Mouse (Mus musculus) heart, embryonic 12.5 days (tissue): Measurements from ENCODE around the gene Trim5. TPM values are rescaled to one million over a fixed set of nuclear protein-coding genes. Genes with fewer than 3 reads are reported as not detected.
"Not testable (repeated sequence)": the region's sequence is repeated elsewhere in the genome, so short reads cannot be mapped to it uniquely, and the experiment has no call there.

Source experiments
- ATAC-seq: fragments of 200-750 bp; cut with Nextera tagmentation; 2 replicates; pipeline ENCODE4 v1.8.0; 2017; ENCODE audit warnings: moderate TSS enrichment, moderate library complexity; ENCODE audit not compliant: insufficient number of reproducible peaks, low FRiP score
- H3K27ac ChIP-seq: fragments of 300-500 bp; sonication (generic); 2 replicates; pipeline ENCODE4 v1.5.1; 2016; ENCODE audit warnings: mild to moderate bottlenecking, moderate library complexity; ENCODE audit not compliant: poor library complexity, severe bottlenecking
- H3K27me3 ChIP-seq: fragments of 300-500 bp; sonication (generic); replicated peaks from 2 replicates; pipeline ENCODE4 v1.6.1; 2016; ENCODE audit warnings: mild to moderate bottlenecking, moderate library complexity
- H3K36me3 ChIP-seq: fragments of 300-500 bp; sonication (generic); 2 replicates; pipeline ENCODE4 v1.6.1; 2016; ENCODE audit warnings: mild to moderate bottlenecking, moderate library complexity
- H3K4me1 ChIP-seq: fragments of 300-500 bp; sonication (generic); replicated peaks from 2 replicates; pipeline ENCODE4 v1.6.1; 2016; ENCODE audit warnings: mild to moderate bottlenecking
- H3K4me2 ChIP-seq: fragments of 300-500 bp; sonication (generic); 2 replicates; pipeline ENCODE4 v1.6.1; 2016; ENCODE audit warnings: mild to moderate bottlenecking, moderate library complexity
- H3K4me3 ChIP-seq: fragments of 300-500 bp; sonication (generic); 2 replicates; pipeline ENCODE4 v1.5.1; 2016; ENCODE audit warnings: mild to moderate bottlenecking
- H3K9ac ChIP-seq: fragments of 300-500 bp; sonication (generic); 2 replicates; pipeline ENCODE4 v1.6.1; 2016; ENCODE audit warnings: mild to moderate bottlenecking, moderate library complexity
- H3K9me3 ChIP-seq: fragments of 300-500 bp; sonication (generic); replicated peaks from 2 replicates; pipeline ENCODE4 v1.6.1; 2016; ENCODE audit warnings: mild to moderate bottlenecking, moderate library complexity
- WGBS: fragments of 180-500 bp; shearing (Covaris S2); methylation state at CpG from one replicate; pipeline ENCODE4 v1.1.7; 2016; 5-methylcytosine and 5-hydroxymethylcytosine counted together
- polyA plus RNA-seq: library from polyadenylated mRNA; unstranded; fragments of >200 nt; fragmentation: Nextera tagmentation; extraction: Ambion mirVana; gene quantifications from 2 replicates; pipeline ENCODE4 v1.2.1, GENCODE M21; 2016

The Trim5 gene
- polyA plus RNA-seq, 1 experiment from 2014 or later, result 0.64 TPM

DNA sequence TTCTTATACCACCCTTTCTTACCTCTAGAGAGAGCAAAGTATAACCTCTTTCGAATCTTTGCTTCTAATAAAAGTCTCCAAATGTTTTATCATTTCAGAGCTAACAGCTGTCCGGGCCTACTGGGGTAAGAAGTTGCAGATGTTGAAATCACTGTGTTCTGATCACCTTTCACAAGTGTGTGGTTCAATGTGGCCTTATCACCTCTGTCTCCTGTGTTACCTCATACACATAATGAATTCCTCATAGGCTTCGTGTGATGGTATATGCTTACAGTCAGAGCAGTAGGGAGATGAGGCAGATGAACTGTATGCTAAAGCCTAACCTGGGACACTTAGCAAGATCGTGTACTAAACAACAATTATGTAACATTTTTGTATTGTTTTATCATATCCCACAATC, 27.5 kb downstream of the Trim5 start:
- not testable (repeated sequence) for H3K27me3 ChIP-seq, H3K9ac ChIP-seq, ATAC-seq, H3K36me3 ChIP-seq, H3K4me2 ChIP-seq, H3K9me3 ChIP-seq, H3K4me3 ChIP-seq, H3K4me1 ChIP-seq, H3K27ac ChIP-seq
- WGBS, result 82% methylated on average over 4 of the region's 4 CpGs

DNA sequence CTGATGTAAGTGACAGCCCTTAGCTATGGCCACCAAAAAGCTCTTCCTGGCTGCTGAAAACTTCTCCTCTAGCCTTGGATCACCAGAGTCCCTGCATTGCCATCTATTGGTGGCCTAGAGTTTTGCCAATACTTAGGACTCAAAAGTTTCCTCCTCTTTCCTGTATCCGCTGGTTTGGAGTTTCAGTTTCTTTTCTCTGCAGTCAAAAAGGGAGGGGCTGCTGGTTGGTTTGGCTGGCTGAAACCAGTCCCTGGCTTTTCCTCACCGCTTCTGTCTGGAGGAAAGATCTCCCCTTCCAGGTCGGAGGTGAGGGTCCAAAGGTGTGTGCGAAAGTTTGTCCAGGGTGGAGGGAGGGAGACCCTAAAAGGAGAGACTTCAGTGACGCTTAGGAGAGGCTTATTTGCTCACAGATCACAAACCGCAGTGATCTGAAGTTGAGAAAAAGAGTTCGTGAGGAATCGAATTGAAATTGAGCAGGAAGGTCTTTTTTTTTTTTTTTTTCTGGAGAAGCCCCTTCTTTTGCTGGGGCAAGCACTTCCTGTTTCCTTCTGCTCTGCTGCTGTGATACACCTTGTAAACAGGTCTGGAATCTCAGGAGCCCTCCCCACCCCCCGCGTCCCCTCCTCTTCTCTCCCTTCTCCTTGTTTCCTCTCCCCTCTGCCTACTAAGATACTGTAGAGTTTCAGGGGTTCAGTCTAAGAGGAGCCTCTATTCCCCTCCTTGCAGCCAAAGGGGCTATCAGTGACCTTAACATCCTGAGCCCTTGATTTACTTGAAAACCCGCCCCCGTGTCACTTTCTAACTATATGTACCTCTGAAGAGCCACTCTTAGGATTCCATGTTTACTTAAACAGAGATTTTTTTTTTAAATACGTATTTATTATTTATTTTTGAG, 43.4 kb downstream of the Trim5 start, which contains the start of gene Trim34a:
Trim34a (plus strand) TSS at position 171 of the 895 bp plus-strand sequence.
- Histone ChIP-seq H3K27me3 (no peaks in the 10 kb centered on the region), H3K27ac (no peak within 1 kb of the TSS)

DNA sequence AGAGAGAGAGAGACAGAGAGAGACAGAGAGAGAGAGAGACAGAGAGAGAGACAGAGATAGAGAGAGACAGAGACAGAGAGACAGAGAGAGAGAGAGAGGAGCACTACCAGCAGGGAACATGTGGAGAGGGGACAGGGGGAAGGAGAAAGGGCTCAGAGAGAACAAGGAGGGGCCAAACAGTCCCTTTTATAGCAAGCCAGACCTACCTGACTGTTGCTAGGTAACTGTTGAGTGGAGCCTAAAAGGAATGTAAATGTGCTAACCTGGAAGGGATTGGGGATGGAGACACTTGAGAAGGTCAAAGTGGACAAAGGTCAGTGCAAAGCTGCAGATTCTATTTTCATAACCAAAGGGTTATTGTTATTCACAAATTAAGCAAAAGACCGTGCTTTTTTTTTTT, 44.3 kb downstream of the Trim5 start:
- Histone ChIP-seq H3K4me2 (no peak overlapping the region), H3K9ac (no peak overlapping the region), H3K27ac (no peak overlapping the region), H3K36me3 (no peaks in the 10 kb centered on the region), H3K27me3 (no peaks in the 10 kb centered on the region), H3K4me1 (no peaks in the 10 kb centered on the region), H3K9me3 (no peaks in the 10 kb centered on the region), H3K4me3 (no peak overlapping the region)
- 50% methylated on average over 1 of the region's 1 CpGs for WGBS
- ATAC-seq, result no peak

More for the DNA sequence above, 43.4 kb downstream of the Trim5 start, which contains the start of gene Trim34a:
- no peaks in the 10 kb centered on the region for H3K36me3 ChIP-seq
- no peaks in the 10 kb centered on the region for H3K4me1 ChIP-seq
- WGBS, result 5% methylated on average over 13 of the region's 13 CpGs
- peak within 1 kb of the TSS; percentile 69 for H3K4me3 ChIP-seq
- H3K9ac ChIP-seq, result peak within 1 kb of the TSS; percentile 80
- H3K4me2 ChIP-seq, result peak within 1 kb of the TSS; percentile 80
- ATAC-seq, result peak; percentile 84
- H3K9me3 ChIP-seq, result no peaks in the 10 kb centered on the region

DNA sequence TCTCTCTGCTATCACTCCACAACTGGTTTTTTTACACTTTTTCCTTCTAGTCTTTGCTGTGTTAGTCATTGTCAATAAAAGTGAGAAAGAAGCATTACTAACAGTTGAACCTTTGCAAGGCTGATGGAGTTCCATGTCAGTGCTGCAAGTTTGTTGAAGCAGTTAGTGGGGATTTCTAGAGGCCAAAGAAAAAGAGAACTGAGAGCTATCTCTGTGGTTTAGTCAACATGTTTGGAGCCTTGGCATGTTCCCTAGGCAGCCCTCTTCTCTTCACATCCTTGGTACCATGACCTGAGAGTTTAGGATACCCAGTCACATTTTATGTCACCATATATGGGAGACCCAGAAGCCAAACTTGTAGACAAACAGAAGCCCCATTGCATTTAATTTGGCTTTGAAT, 47.0 kb downstream of the Trim5 start:
- Histone ChIP-seq H3K27ac (no peak overlapping the region), H3K4me3 (no peak overlapping the region), H3K9ac (no peak overlapping the region), H3K4me2 (no peak overlapping the region), H3K4me1 (no peaks in the 10 kb centered on the region), H3K9me3 (no peaks in the 10 kb centered on the region), H3K36me3 (no peaks in the 10 kb centered on the region), H3K27me3 (no peaks in the 10 kb centered on the region)
- no peak for ATAC-seq

DNA sequence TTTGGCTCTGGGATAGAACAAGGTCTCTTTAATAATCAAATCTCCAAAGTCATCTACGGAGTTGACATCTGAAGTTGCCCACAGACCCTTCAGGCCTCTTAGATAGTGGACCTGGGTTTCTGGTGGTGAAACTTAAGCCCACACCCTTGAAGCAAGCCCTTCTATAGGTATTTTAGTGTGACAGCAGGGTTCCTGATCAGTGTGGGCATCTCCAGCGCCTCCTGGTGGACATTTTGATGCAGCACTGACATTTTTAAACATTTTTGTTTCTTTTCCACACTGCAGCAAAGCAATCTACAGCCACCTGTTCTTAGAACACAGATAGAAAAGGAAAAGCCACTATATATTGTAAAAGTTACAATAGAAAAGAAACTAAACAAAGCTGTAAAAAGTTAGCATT, 56.7 kb downstream of the Trim5 start:
- H3K9me3 ChIP-seq, result no peaks in the 10 kb centered on the region
- no peak overlapping the region for H3K9ac ChIP-seq
- peaks cover 20% of the 10 kb centered on the region for H3K36me3 ChIP-seq
- H3K4me3 ChIP-seq, result no peak overlapping the region
- H3K4me1 ChIP-seq, result no peaks in the 10 kb centered on the region
- H3K27ac ChIP-seq, result no peak overlapping the region
- no peaks in the 10 kb centered on the region for H3K27me3 ChIP-seq
- no peak for ATAC-seq
- 29% methylated on average over 2 of the region's 2 CpGs for WGBS
- H3K4me2 ChIP-seq, result no peak overlapping the region

DNA sequence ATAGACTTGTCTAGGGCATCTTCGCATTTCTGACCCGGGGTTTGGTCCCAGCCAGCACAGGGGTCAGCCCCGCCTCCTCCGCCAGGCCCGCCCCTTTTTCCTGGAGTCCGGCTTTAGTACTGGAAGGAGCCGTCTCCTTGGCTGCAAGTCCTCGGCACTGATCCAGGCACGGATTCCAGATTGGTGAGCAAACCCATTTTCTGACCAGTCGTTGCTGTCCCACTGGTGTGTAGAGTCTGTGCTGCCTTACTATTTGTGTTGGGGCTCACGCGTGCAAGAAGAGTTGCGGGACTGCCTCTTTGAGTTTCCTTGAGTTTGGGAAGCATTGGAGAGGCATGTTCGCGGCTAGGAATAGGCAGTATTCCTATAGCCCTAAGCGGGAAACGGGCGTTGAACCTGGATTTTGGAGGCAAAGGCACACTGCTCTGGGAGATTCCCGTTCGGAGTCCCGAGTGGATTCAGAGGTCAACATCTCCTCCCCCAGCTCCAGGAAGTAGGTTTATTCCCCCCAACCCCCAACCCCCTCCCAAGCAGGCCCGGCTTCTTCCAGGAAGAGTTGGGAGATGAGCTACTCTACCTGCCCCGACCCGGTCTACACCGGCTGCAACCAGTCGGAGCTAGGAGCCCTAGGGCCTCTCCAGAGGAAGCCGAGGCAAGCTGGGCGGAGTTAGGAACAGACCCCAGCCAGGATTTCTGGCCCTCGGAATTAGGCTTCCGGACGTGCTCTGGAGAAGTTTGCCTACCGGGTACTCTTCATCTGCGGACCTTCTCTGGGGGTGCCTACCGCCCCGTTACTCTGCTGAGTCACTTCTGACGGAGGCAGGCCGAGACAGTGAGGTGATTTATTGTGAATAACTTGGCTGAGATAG, 69.0 kb downstream of the Trim5 start, which contains the start of gene Trim6:
Trim6 (plus strand) TSS at position 93 of the 869 bp plus-strand sequence.
- ATAC-seq, result peak; percentile 90
- peak within 1 kb of the TSS; percentile 58 for H3K4me3 ChIP-seq
- no peaks in the 10 kb centered on the region for H3K27me3 ChIP-seq
- no peaks in the 10 kb centered on the region for H3K9me3 ChIP-seq
- peak within 1 kb of the TSS; percentile 87 for H3K4me2 ChIP-seq
- WGBS, result under 1% methylated on average over 37 of the region's 37 CpGs
- H3K4me1 ChIP-seq, result peaks cover 5% of the 10 kb centered on the region; the same call in 1 of the 2 replicates
- H3K27ac ChIP-seq, result peak within 1 kb of the TSS; percentile 85
- peak within 1 kb of the TSS; percentile 78 for H3K9ac ChIP-seq
- no peaks in the 10 kb centered on the region for H3K36me3 ChIP-seq

DNA sequence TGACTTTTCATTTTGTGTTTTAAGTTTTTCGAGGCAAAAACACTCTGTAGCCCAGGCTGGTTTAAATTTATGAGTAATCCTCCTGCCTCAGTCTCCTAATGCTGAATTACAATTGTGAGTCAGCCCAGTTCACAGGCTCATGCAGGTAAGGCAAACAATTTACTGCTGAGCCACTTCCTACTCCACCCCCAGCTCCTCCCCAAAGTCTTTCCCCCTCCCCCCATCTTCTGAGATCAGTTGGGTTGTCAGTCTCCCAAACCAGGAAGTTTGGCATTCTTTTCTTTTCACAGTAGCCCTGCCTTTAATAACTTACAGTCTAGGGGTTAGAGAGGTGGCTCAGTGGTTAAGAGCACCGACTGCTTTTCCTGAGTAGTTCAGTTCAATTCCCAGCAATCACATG, 70.0 kb downstream of the Trim5 start:
- Histone ChIP-seq H3K27me3 (no peaks in the 10 kb centered on the region), H3K4me3 (no peak overlapping the region), H3K4me1 (peaks cover 5% of the 10 kb centered on the region; the same call in 1 of the 2 replicates), H3K9me3 (no peaks in the 10 kb centered on the region), H3K36me3 (no peaks in the 10 kb centered on the region), H3K4me2 (no peak overlapping the region), H3K9ac (no peak overlapping the region), H3K27ac (no peak overlapping the region)
- WGBS, result 60% methylated on average over 2 of the region's 2 CpGs
- no peak for ATAC-seq

DNA sequence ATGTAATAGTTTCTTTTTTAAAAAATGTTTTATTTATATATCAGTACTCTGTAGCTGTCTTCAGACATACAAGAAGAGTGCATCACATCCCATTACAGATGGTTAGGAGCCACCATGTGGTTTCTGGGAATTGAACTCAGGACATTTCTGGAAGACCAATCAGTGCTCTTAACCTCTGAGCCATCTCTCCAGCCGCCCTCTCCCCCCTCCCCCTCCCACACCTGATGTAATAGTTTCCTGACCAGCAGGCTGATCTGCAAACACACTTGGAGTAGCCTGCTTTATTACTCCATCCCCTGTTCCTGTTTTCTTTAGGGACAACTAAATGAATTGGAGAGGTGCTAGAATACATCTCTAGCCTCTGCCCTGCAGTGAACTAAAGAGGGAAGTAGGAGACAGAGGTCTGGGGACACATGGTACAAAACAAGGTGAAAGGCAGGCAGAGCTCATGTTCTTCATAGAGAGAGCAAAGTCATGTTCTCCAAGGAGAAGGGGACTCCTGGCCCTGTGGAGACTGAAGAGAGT, 71.8 kb downstream of the Trim5 start:
- 38% methylated on average over 1 of the region's 1 CpGs for WGBS
- no peak for ATAC-seq
- no peaks in the 10 kb centered on the region for H3K36me3 ChIP-seq

More for the DNA sequence above, 71.8 kb downstream of the Trim5 start:
- Histone ChIP-seq H3K27ac (no peak overlapping the region), H3K4me1 (peaks cover 5% of the 10 kb centered on the region; the same call in 1 of the 2 replicates), H3K4me3 (no peak overlapping the region), H3K4me2 (no peak overlapping the region), H3K9ac (no peak overlapping the region), H3K9me3 (no peaks in the 10 kb centered on the region), H3K27me3 (no peaks in the 10 kb centered on the region)

Other genes with a start within 250 kb of the Trim5 start
- gene Olfr642, start 235.4 kb downstream of the Trim5 start, polyA plus RNA-seq, result not detected in 2 replicates
- not detected in 2 replicates for gene 4930516K23Rik, start 226.6 kb downstream of the Trim5 start, polyA plus RNA-seq
- not detected in 2 replicates for gene Olfr644, start 216.2 kb downstream of the Trim5 start, polyA plus RNA-seq
- gene Olfr645, start 202.6 kb downstream of the Trim5 start, polyA plus RNA-seq, result not detected in 2 replicates
- gene Olfr646, start 183.2 kb downstream of the Trim5 start, polyA plus RNA-seq, result not detected in 2 replicates
- not detected in 2 replicates for gene Ubqln5, start 158.3 kb downstream of the Trim5 start, polyA plus RNA-seq
- gene Olfr643, start 150.7 kb downstream of the Trim5 start, polyA plus RNA-seq, result not detected in 2 replicates
- not detected in 2 replicates for gene Ubqln3, start 144.8 kb downstream of the Trim5 start, polyA plus RNA-seq
- gene Ubqlnl, start 137.5 kb downstream of the Trim5 start, polyA plus RNA-seq, result not detected in 2 replicates
- not detected in 2 replicates for gene Olfm5, start 123.3 kb downstream of the Trim5 start, polyA plus RNA-seq
- 0.28 and 0.32 TPM in 2 replicates for gene Olfr648, start 104.7 kb downstream of the Trim5 start, polyA plus RNA-seq
- not detected in 2 replicates for gene Olfr649, start 92.1 kb downstream of the Trim5 start, polyA plus RNA-seq
- 7.6 and 7.7 TPM in 2 replicates for gene Trim6, start 69.3 kb downstream of the Trim5 start, polyA plus RNA-seq
- gene Trim34a, start 43.6 kb downstream of the Trim5 start, polyA plus RNA-seq, result 2.4 TPM in 2 replicates
- gene Trim12a, start 27.4 kb upstream of the Trim5 start, polyA plus RNA-seq, result 10.0 and 11.8 TPM in 2 replicates
- gene Trim34b, start 41.4 kb upstream of the Trim5 start, polyA plus RNA-seq, result 0.17 TPM in 1 of 2 replicates, not detected in the other
- 2.3 and 2.4 TPM in 2 replicates for gene Trim12c, start 65.3 kb upstream of the Trim5 start, polyA plus RNA-seq
- not detected in 2 replicates for gene Trim30b, start 81.8 kb upstream of the Trim5 start, polyA plus RNA-seq
- gene Trim30c, start 112.7 kb upstream of the Trim5 start, polyA plus RNA-seq, result not detected in 2 replicates
- 0.49 and 0.76 TPM in 2 replicates for gene Trim30a, start 177.1 kb upstream of the Trim5 start, polyA plus RNA-seq
- gene Trim30d, start 219.8 kb upstream of the Trim5 start, polyA plus RNA-seq, result 0.23 and 0.31 TPM in 2 replicates